10 mouse cellular contexts compared by ENCODE assay signal in genomic region chr9:61349697-61350096, GRCm38 (mm10). TPM values are rescaled to one million over a fixed set of nuclear protein-coding genes. Genes with fewer than 3 reads are reported as not detected.
DNase-seq lines count a peak whose midpoint lies in the region; ATAC-seq lines count a peak whose summit lies in the region.
"Had no signal": no experiment of that assay in that cellular context is flagged by ENCODE, and none has a peak within 500 bp of the region (broad histone marks: within the 10 kb centered on the region; RNA-seq: fewer than 3 reads in every experiment).

No protein-coding gene starts in this region.

- intact Hi-C loops in heart, postnatal 10 days (cut with DNase I), result loop anchor here (2.0 to 5.0 kb wide), 3 partner anchors 31 to 132 kb away; no protein-coding TSS in a partner anchor

- H3K9ac ChIP-seq in limb, embryonic 12.5 days (replicated peaks), result no peak overlapping the region
- H3K9ac ChIP-seq: forebrain, embryonic 12.5 days had no signal

- 0 out of 2 replicates have a peak, but pooled peaks cover 7% of the 10 kb centered on the region for H3K27me3 ChIP-seq in limb, embryonic 12.5 days

- no peaks in the 10 kb centered on the region for H3K36me3 ChIP-seq in limb, embryonic 12.5 days
- H3K36me3 ChIP-seq: forebrain, embryonic 12.5 days had no signal

- WGBS in limb, embryonic 12.5 days, result 77% methylated on average over 7 of the region's 7 CpGs

- H3K4me2 ChIP-seq in limb, embryonic 12.5 days, result no peak overlapping the region
- H3K4me2 ChIP-seq: forebrain, embryonic 12.5 days had no signal

- H3K9me3 ChIP-seq in limb, embryonic 12.5 days, result no peaks in the 10 kb centered on the region
- H3K9me3 ChIP-seq: forebrain, embryonic 12.5 days had no signal

- H3K4me3 ChIP-seq in limb, embryonic 12.5 days (replicated peaks), result no peak overlapping the region
- H3K4me3 ChIP-seq: forebrain, embryonic 12.5 days had no signal

- H3K27ac ChIP-seq in limb, embryonic 12.5 days, result 0 out of 2 replicates have a peak overlapping the region, but pooled peaks have one; percentile 5
- H3K27ac ChIP-seq: forebrain, embryonic 12.5 days had no signal

- no peak for ATAC-seq in limb, embryonic 12.5 days (ENCODE audit: insufficient number of reproducible peaks, insufficient read depth, low FRiP score, low TSS enrichment, low read depth)
- ATAC-seq: intestine, embryonic 16.5 days had no signal

- peaks cover 50% of the 10 kb centered on the region for H3K4me1 ChIP-seq in limb, embryonic 12.5 days (replicated peaks)

- peak; percentile 45 to 55 for DNase-seq in spleen, postnatal 36 days (ENCODE audit: low spot score in 2 of 2)
- DNase-seq in spleen, postnatal 4 days (ENCODE audit: low spot score in 2 of 2), result no peak
- DNase-seq in heart, postnatal 10 days, result peak; percentile 66 to 68
- DNase-seq in right cerebral cortex, adult 2 months (ENCODE audit: low spot score in 2 of 2), result no peak
- DNase-seq in cerebellum, postnatal 10 days, result no peak
- DNase-seq in spleen, postnatal 14 days (ENCODE audit: low spot score in 2 of 2), result no peak
- DNase-seq: cerebellum, adult 18-20 months had no signal

RNA-seq across cellular contexts. Expression of gene Tle3, which starts 22.5 kb away (rescaled TPM):
- 10 to 100 TPM; 26.9 to 27.4 TPM for total RNA-seq in heart, postnatal 10 days (2021)
- 59.1 and 71.2 TPM in 2 replicates for polyA plus RNA-seq in limb, embryonic 12.5 days (2016; fragmentation: Nextera tagmentation; extraction: Ambion mirVana)

Comparison
In these comparisons a context has a peak if more than half of its experiments do, and no peak if none do; other contexts are left out.
1. DNase-seq: peak in spleen, postnatal 36 days (2 of 2) and heart, postnatal 10 days (2 of 2); none in spleen, postnatal 4 days (0 of 2), right cerebral cortex, adult 2 months (0 of 2), cerebellum, postnatal 10 days (0 of 2) and spleen, postnatal 14 days (0 of 2).